Mouse (Mus musculus): ENCODE results near the gene Syt2.

Gene Syt2

GRCm38 (mm10) chr1:134747236-134748174 lies 101.0 kb downstream of the Syt2 start:
- no peak for DNase-seq

DNA sequence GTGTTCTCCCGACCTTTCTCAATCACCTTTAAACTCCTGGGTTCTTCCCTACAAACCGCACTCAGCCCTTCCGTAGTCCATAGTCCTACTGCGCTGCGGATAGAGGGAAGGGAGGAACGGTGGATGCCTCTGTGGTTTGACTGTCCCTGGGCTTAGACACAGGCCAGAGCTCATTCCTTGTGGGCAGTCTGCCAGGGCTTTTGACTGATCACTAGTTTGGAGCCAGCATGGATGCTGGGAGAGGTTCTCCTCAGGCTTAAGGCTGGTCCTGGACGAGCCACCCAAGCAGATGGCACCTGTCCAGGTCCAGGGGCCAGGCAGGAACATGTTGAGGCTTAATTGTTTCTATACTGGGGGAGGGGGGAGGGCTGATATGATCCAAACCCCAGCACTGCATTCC lies 103.4 kb downstream of the Syt2 start:
- DNase-seq = no peak

GRCm38 (mm10) chr1:134752447-134752846 lies 106.0 kb downstream of the Syt2 start:
- DNase-seq = no peak

GRCm38 (mm10) chr1:134753751-134754630 lies 107.5 kb downstream of the Syt2 start:
- DNase-seq = no peak

DNA sequence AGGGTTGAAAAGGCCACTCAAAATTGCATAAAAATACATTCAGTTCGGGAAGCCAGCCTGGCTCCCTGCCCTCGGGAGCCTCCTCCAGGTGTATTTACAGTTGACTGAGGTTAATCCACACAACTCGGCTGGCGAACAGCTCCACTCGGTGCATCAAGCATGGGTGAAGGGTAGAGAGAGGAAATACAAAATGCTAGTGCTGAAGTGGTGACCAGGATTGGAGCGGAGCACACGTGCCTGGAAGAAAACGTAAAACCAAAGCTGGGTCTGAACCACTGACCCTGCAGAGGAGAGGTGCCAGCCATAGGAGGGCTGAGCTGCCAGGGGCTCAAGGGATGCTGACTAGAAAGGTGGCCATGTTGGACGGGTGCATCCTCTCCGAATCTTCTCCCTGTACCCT lies 108.3 kb downstream of the Syt2 start:
- no peak for DNase-seq

DNA sequence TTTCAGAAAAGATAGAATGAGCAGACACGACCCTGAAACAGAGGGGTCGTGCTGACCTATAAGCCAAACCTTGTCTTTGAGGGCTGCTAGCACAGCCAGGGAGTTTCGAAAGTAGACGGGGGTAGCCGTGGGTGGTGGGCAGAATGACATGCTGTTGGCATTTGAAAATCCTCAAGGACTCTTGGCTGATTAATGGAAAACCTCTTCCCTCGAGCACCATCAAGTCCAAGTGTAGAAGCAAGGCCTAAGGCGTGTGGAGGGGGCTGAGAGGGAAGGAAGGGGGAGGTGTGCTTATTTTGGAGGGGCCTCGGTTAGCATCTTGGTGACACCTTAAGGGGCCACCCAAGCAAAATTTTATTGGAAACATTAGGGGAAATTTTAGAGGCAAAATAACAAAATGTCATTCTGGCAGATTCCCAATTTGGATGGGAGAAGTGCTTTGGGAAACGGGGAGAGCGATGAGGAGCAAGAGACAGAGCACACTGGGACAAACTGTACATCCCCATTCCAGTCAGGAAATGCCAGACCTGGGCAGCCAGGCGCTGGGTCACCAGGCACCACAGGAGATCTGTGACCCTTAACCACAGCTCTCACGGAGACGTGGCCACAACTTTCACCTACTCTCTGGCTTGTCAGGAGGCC lies 109.2 kb downstream of the Syt2 start:
- DNase-seq = no peak

GRCm38 (mm10) chr1:134756190-134756873 lies 109.9 kb downstream of the Syt2 start:
- DNase-seq = no peak

- DNase-seq = no peak
These were observed 110.8 kb downstream of the Syt2 start for GRCm38 (mm10) chr1:134757230-134757629.

DNA sequence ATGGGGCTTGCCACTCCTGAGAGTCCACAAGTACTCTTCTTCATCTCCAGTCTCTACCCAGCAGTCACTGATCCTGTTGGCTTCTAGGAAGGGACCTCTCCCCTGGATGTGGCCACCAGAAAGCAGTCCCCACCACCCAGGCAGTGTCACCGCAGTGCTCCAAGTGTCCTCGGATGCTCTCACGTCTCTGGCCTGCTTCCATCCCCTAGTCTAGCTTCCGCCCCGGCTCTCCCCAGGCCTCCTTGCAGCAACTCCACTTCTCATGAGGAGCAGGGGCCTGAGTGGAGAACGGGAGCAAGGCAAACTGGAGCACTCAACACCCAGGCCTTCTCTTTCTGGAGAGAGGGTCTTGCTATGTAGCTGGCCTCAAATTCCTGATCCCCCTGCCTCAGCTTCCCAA lies 112.7 kb downstream of the Syt2 start:
- DNase-seq = no peak

DNA sequence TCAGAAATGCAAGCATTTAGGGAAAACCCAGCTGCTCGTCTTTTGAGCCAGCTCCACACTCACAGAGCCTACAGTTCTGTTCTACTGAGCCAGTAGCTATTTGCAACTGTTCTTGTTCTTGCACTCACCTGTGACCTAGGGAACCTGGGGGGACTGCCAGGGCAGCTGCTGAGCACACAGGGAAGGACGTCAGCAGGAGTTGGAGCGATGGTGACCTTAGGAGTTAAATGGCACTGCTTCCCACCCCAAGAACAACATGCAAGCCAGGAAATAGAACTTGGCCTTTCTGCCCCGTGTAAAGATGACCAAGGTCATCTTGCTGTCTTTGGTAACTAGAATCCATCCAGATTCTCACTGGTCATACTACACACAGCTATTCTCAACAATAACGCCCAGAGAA lies 114.2 kb downstream of the Syt2 start:
- DNase-seq = no peak

DNA sequence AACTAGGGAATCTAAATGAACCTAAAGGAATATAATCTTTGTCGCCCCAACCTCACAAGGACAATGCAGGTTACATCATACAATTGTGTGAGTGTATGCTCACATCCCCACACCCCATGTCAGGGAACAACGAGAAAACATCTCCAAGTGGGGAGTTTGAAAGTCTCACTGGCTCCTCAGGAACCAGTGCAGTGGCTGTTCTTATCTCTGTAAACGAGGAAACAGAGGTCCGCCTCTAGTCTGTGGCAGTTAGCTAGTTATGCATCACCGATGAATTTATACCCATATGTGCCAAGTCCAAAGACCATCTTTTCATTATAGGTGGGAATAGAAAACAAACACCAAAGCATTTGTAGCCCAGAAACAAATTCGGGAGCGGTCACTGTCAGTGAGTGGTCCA lies 115.1 kb downstream of the Syt2 start:
- no peak for DNase-seq

GRCm38 (mm10) chr1:134763250-134763649 lies 116.8 kb downstream of the Syt2 start:
- no peak for DNase-seq

DNA sequence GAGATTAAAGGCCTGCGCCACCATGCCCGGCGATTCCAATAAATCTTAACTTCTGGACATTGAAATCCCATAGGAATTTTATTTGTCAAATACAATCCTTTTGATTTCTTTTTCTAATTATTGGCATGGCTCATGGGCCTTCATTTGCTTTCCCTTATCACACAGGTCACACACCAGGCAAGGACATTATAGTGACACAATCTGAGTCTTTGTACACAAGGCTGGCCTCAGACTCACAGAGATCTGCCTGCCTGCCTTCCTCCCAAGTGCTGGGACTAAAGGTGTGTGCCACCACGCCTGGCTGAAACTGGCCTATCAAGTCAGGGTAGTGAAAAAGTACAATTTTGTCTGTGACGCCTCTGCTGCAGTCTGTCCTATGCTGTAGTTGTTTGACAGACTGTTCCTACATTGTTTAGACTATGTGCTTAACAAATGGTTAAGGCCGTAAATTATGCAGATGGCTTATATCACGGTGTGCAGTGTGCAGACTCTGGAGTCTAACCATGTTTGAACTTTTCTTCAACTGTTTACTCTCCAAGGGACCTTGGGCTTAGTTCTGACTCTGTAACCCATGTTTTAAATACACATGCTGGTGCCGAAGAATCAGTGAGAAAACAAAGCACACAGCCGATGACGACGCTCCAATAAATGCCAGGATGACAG lies 117.4 kb downstream of the Syt2 start:
- no peak for DNase-seq

DNA sequence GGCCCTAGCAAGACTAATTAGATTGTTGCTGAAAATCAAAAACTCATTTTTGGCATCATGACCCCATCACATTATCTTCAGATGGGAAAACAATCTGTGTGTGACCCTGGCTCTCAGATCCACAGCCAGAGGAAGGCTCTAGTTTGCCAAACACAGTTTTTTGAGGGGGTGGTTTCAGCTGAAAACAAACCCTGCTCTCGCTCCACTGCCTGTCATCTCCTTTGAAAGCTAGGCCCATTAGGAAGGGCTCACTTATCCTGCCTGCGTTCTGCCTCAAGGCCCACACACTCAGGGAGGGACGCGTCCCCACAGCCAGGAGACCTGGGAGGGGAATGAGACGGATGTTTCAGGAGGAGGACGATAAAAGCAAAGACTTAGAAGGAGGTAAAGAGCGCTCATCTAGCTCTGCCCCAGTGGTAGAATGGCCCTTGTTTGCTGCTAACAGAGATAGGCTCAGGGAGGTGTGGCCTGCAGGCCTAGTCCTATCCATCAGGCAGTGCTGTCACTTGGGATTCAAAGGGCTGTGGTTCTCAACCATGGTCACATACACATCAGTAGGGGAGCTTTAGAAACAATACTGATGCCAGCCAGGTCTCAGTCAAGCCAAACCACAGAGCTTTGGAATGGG lies 118.5 kb downstream of the Syt2 start:
- no peak for DNase-seq

- no peak for DNase-seq
These were observed 120.0 kb downstream of the Syt2 start for GRCm38 (mm10) chr1:134766448-134766847.

DNA sequence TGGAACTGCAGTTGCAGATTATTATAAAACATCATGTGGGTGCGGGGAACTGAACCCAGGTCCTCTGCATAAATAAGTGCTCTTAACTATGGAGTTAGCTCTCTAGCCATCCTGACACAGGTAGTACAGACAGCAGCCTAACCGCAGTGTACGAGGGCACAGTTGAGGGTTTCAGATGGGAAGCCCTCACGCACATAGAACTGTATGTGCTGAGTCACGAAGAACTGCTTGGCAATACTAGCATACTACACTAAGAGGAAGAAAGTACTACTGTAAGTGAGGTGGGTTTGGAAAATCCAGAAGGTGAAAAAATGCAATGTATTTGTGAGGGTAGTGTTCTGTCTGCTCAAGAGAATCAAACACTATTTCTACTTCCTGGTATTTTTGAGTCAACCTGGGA lies 123.8 kb downstream of the Syt2 start:
- DNase-seq = no peak

DNA sequence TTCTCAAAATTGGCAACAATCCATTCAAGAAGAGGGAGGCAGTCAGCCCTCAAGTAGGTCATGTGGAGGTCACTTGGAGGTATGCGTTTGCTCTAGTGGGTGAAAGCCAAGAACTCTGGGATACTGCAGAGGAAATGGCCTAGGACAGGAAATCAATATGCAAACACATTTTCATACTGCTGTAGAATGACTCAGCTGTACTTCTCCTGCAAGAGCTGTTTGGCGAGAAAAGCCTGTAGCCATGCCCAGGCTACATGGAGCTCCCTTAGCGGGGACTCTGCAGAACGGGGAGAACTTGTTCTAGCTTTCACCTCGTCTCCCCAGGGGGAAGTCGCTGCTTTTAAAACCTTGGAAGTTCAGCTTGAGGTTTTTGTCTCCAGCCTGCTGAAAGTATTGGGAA lies 124.9 kb downstream of the Syt2 start:
- DNase-seq = peak; percentile 33

DNA sequence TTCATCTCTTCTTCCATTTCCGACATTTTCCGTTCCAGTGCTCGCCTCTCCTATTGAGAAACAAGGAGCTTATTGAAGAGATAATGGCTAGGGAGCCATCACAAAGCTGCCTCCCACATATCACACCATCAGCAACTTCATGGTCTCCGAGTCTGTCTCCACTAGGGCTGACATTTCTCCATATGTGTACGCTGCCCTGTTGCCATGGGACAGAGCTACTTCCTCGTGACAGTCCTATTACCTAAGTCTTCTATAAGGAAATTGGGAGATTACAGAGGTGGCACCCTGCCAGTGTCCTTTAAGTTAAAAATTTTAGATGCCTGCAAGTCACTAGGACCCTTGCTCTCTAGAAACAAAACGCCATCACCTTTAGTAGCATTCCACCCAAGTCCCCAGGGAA lies 125.5 kb downstream of the Syt2 start:
- DNase-seq = no peak

DNA sequence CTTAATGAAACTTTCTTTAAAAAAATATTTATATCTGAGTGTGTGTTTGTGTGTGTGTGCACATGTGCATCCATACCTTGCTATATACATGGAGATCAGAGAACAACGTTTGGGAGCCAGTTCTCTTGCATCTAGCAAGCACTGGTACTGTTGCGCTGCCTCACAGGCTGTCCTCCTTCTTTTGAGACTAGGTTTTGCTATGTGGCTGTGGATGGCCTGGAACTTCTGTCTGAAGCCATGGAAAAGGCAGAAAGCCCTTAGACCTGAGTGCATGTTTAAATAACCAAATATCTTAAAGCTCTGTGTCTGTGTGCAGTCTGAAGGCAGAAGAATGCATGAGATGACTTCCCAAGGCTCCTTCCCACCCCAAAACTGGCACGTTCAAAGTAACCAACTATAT lies 126.3 kb downstream of the Syt2 start:
- no peak for DNase-seq

- no peak for DNase-seq
These were observed 126.8 kb downstream of the Syt2 start for GRCm38 (mm10) chr1:134773256-134773655.

DNA sequence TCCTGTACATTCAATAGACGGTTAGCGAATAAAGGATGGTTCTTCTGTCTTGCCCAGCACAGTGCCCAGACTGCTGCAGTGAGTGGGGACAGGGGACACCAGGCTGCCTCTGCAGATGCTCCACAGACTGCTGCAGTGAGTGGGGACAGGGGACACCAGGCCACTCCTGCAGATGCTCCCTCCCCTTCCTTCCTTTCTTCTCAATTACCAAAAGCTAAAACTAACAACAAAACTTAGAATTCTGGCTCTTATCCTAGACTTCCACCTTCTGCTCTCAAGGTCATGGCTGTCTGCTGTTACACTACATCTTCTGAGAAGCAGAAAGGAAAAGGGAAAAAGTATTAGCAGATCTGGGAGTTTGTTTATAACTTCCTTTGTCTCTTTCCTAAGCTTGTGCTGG lies 127.8 kb downstream of the Syt2 start:
- DNase-seq = no peak
